Mouse (Mus musculus): ENCODE measurements around the gene Brd7. TPM values are rescaled to one million over a fixed set of nuclear protein-coding genes. Genes with fewer than 3 reads are reported as not detected.

The Brd7 gene
- polyA plus RNA-seq, 1 experiment = 69.8 TPM

GRCm38 (mm10) chr8:88286421-88286960 lies 75.5 kb downstream of the Brd7 start:
- Histone ChIP-seq H3K4me3 (replicated peaks; ENCODE audit: insufficient read depth, low read depth, low read length) (no peak overlapping the region), H3K27me3 (ENCODE audit: control insufficient read depth, insufficient read depth, low read length) (no peaks in the 10 kb centered on the region), H3K27ac (ENCODE audit: insufficient read depth, low read length) (no peak overlapping the region), H3K4me1 (ENCODE audit: control insufficient read depth, insufficient read depth, low read length) (no peaks in the 10 kb centered on the region)
- WGBS = 79% methylated on average over 14 of the region's 14 CpGs
- TF ChIP-seq CTCF (IDR thresholded peaks at IDR 0.05; ENCODE audit: borderline replicate concordance, insufficient read depth, low read depth, low read length) (no peak), POLR2A (IDR thresholded peaks at IDR 0.05; ENCODE audit: borderline replicate concordance, insufficient read depth, low read length) (no peak)
- DNase-seq = no peak

- H3K4me3 ChIP-seq (replicated peaks; ENCODE audit: insufficient read depth, low read depth, low read length) = no peak overlapping the region
- H3K27me3 ChIP-seq (ENCODE audit: control insufficient read depth, insufficient read depth, low read length) = no peaks in the 10 kb centered on the region
- no peak overlapping the region for H3K27ac ChIP-seq (ENCODE audit: insufficient read depth, low read length)
- WGBS = 88% methylated on average over 8 of the region's 8 CpGs
- no peak for DNase-seq
- TF ChIP-seq CTCF (IDR thresholded peaks at IDR 0.05; ENCODE audit: borderline replicate concordance, insufficient read depth, low read depth, low read length) (peak; percentile 9; the same call in 1 of the 2 replicates), POLR2A (IDR thresholded peaks at IDR 0.05; ENCODE audit: borderline replicate concordance, insufficient read depth, low read length) (no peak)
- no peaks in the 10 kb centered on the region for H3K4me1 ChIP-seq (ENCODE audit: control insufficient read depth, insufficient read depth, low read length)
These were observed 76.3 kb downstream of the Brd7 start for GRCm38 (mm10) chr8:88285469-88286356.

- no peaks in the 10 kb centered on the region for H3K4me1 ChIP-seq (ENCODE audit: control insufficient read depth, insufficient read depth, low read length)
- whole genome bisulfite sequencing = 63% methylated on average over 7 of the region's 7 CpGs
- no peak overlapping the region for H3K27ac ChIP-seq (ENCODE audit: insufficient read depth, low read length)
- DNase-seq = no peak
- no peaks in the 10 kb centered on the region for H3K27me3 ChIP-seq (ENCODE audit: control insufficient read depth, insufficient read depth, low read length)
- H3K4me3 ChIP-seq (replicated peaks; ENCODE audit: insufficient read depth, low read depth, low read length) = no peak overlapping the region
- TF ChIP-seq CTCF (IDR thresholded peaks at IDR 0.05; ENCODE audit: borderline replicate concordance, insufficient read depth, low read depth, low read length) (no peak), POLR2A (IDR thresholded peaks at IDR 0.05; ENCODE audit: borderline replicate concordance, insufficient read depth, low read length) (no peak)
These were observed 77.3 kb downstream of the Brd7 start for GRCm38 (mm10) chr8:88284738-88285137.

- no peak overlapping the region for H3K27ac ChIP-seq (ENCODE audit: insufficient read depth, low read length)
- no peaks in the 10 kb centered on the region for H3K4me1 ChIP-seq (ENCODE audit: control insufficient read depth, insufficient read depth, low read length)
- no peak overlapping the region for H3K4me3 ChIP-seq (replicated peaks; ENCODE audit: insufficient read depth, low read depth, low read length)
- H3K27me3 ChIP-seq (ENCODE audit: control insufficient read depth, insufficient read depth, low read length) = no peaks in the 10 kb centered on the region
- 77% methylated on average over 13 of the region's 13 CpGs for WGBS
- TF ChIP-seq CTCF (IDR thresholded peaks at IDR 0.05; ENCODE audit: borderline replicate concordance, insufficient read depth, low read depth, low read length) (no peak), POLR2A (IDR thresholded peaks at IDR 0.05; ENCODE audit: borderline replicate concordance, insufficient read depth, low read length) (no peak)
- no peak for DNase-seq
These were observed 78.5 kb downstream of the Brd7 start for GRCm38 (mm10) chr8:88283243-88284115.

GRCm38 (mm10) chr8:88282684-88283083 lies 79.3 kb downstream of the Brd7 start:
- Histone ChIP-seq H3K27me3 (ENCODE audit: control insufficient read depth, insufficient read depth, low read length) (no peaks in the 10 kb centered on the region), H3K4me3 (replicated peaks; ENCODE audit: insufficient read depth, low read depth, low read length) (no peak overlapping the region), H3K27ac (ENCODE audit: insufficient read depth, low read length) (no peak overlapping the region), H3K4me1 (ENCODE audit: control insufficient read depth, insufficient read depth, low read length) (no peaks in the 10 kb centered on the region)
- no peak for TF ChIP-seq POLR2A (IDR thresholded peaks at IDR 0.05; ENCODE audit: borderline replicate concordance, insufficient read depth, low read length)
- TF ChIP-seq CTCF (IDR thresholded peaks at IDR 0.05; ENCODE audit: borderline replicate concordance, insufficient read depth, low read depth, low read length) = no peak
- DNase-seq = no peak
- WGBS = 44% methylated on average over 8 of the region's 8 CpGs

Other genes with a start within 250 kb of the Brd7 start
- gene Cnep1r1, start 243.4 kb downstream of the Brd7 start, polyA plus RNA-seq (2012; rRNA removed) = 47.3 and 48.3 TPM in 2 replicates
- 40.0 and 45.2 TPM in 2 replicates for gene Heatr3, start 224.3 kb downstream of the Brd7 start, polyA plus RNA-seq (2012; rRNA removed)
- gene Tent4b, start 163.0 kb downstream of the Brd7 start, polyA plus RNA-seq (2012; rRNA removed) = 27.8 and 29.6 TPM in 2 replicates
- 3.9 and 5.4 TPM in 2 replicates for gene Adcy7, start 89.8 kb downstream of the Brd7 start, polyA plus RNA-seq (2012; rRNA removed)
- 19.4 and 21.5 TPM in 2 replicates for gene Nkd1, start 159.2 kb upstream of the Brd7 start, polyA plus RNA-seq (2012; rRNA removed)

Measured in cerebellum, adult 2 months (tissue).